Mouse (Mus musculus) cerebellum, adult 18-20 months (tissue): ENCODE data around the gene Rad51b.

Experiments
- DNase-seq, 2 experiments: peaks; one replicate each; pipeline ENCODE4 v3.0.0; 2021

The Rad51b gene

GRCm38 (mm10) chr12:79745845-79746510 lies 448.9 kb downstream of the Rad51b start:
- DNase-seq = no peak

GRCm38 (mm10) chr12:79747541-79747940 lies 450.5 kb downstream of the Rad51b start:
- DNase-seq = no peak

GRCm38 (mm10) chr12:79748862-79749261 lies 451.8 kb downstream of the Rad51b start:
- DNase-seq = no peak

GRCm38 (mm10) chr12:79750253-79751125 lies 453.4 kb downstream of the Rad51b start:
- no peak for DNase-seq

- DNase-seq = no peak
These were observed 454.7 kb downstream of the Rad51b start for GRCm38 (mm10) chr12:79751781-79752180.

- no peak for DNase-seq
These were observed 455.1 kb downstream of the Rad51b start for GRCm38 (mm10) chr12:79752189-79752588.

GRCm38 (mm10) chr12:79755617-79756016 lies 458.5 kb downstream of the Rad51b start:
- no peak for DNase-seq

- no peak for DNase-seq
These were observed 459.3 kb downstream of the Rad51b start for GRCm38 (mm10) chr12:79756352-79756751.

GRCm38 (mm10) chr12:79757775-79758174 lies 460.7 kb downstream of the Rad51b start:
- DNase-seq = no peak

GRCm38 (mm10) chr12:79759180-79759902 lies 462.3 kb downstream of the Rad51b start:
- no peak for DNase-seq

- DNase-seq = no peak
These were observed 464.1 kb downstream of the Rad51b start for GRCm38 (mm10) chr12:79761217-79761616.

- no peak for DNase-seq
These were observed 465.0 kb downstream of the Rad51b start for GRCm38 (mm10) chr12:79762087-79762486.

GRCm38 (mm10) chr12:79762570-79763275 lies 465.6 kb downstream of the Rad51b start:
- no peak for DNase-seq

GRCm38 (mm10) chr12:79766116-79766515 lies 469.0 kb downstream of the Rad51b start:
- DNase-seq = peak in 1 of 2 experiments; percentile 3

- DNase-seq = no peak
These were observed 471.8 kb downstream of the Rad51b start for GRCm38 (mm10) chr12:79768741-79769322.

GRCm38 (mm10) chr12:79769763-79770162 lies 472.7 kb downstream of the Rad51b start:
- DNase-seq = no peak

- DNase-seq = no peak
These were observed 474.1 kb downstream of the Rad51b start for GRCm38 (mm10) chr12:79771194-79771593.

GRCm38 (mm10) chr12:79771741-79772140 lies 474.7 kb downstream of the Rad51b start:
- no peak for DNase-seq

- DNase-seq = no peak
These were observed 476.2 kb downstream of the Rad51b start for GRCm38 (mm10) chr12:79773246-79773645.

GRCm38 (mm10) chr12:79774571-79774970 lies 477.5 kb downstream of the Rad51b start:
- no peak for DNase-seq

GRCm38 (mm10) chr12:79776828-79777227 lies 479.7 kb downstream of the Rad51b start:
- no peak for DNase-seq

- no peak for DNase-seq
These were observed 483.7 kb downstream of the Rad51b start for GRCm38 (mm10) chr12:79780745-79781144.
